8 mouse cellular contexts compared by ENCODE assay signal in the genomic region with DNA sequence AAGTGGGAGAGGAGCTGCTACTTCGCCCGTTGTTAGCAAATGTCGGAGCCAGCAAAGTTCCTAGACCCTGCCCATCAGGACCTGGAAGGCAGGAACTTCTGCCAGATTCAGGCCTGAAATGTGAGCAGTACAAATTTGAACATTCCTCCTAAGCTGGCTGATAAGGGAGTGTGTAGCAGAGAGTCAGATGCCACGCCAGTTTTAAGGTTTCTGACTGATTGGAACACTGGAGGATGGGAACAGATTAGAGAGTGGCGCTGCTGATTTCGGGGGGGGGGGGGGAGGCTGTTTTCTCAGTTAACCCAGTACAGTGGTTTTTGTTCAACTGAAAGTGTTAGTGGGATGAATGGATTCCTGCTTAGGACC. TPM values are rescaled to one million over a fixed set of nuclear protein-coding genes. Genes with fewer than 3 reads are reported as not detected.
A peak's percentile ranks its signal among the peaks of the same experiment; 100 is the strongest.
DNase-seq lines count a peak whose midpoint lies in the region; ATAC-seq and TF ChIP-seq lines count a peak whose summit lies in the region.

No protein-coding gene starts in this region.

- peak overlapping the region; percentile 93 for H3K4me2 ChIP-seq in hindbrain, embryonic 13.5 days
- peak overlapping the region; percentile 89 for H3K4me2 ChIP-seq in midbrain, embryonic 14.5 days (ENCODE audit: low read length)

- H3K9ac ChIP-seq in hindbrain, embryonic 13.5 days = peak overlapping the region; percentile 91
- H3K9ac ChIP-seq in midbrain, embryonic 14.5 days (replicated peaks; ENCODE audit: low read length) = peak overlapping the region; percentile 79

- no peaks in the 10 kb centered on the region for H3K36me3 ChIP-seq in kidney, adult 2 months (ENCODE audit: control insufficient read depth, insufficient read depth, low read length)
- H3K36me3 ChIP-seq in hindbrain, embryonic 13.5 days = no peaks in the 10 kb centered on the region
- 0 out of 2 replicates have a peak, but pooled peaks cover 2% of the 10 kb centered on the region for H3K36me3 ChIP-seq in midbrain, embryonic 14.5 days (ENCODE audit: control insufficient read depth, insufficient read depth, low read length)

- under 1% methylated on average over 6 of the region's 6 CpGs for WGBS in kidney, adult 2 months
- WGBS in hindbrain, embryonic 13.5 days = 1% methylated on average over 6 of the region's 6 CpGs
- WGBS in midbrain, embryonic 14.5 days = under 1% methylated on average over 6 of the region's 6 CpGs

- no peaks in the 10 kb centered on the region for H3K9me3 ChIP-seq in hindbrain, embryonic 13.5 days
- H3K9me3 ChIP-seq in midbrain, embryonic 14.5 days (ENCODE audit: control insufficient read depth, low read length) = no peaks in the 10 kb centered on the region

- no peaks in the 10 kb centered on the region for H3K27me3 ChIP-seq in kidney, adult 2 months (replicated peaks; ENCODE audit: control insufficient read depth, insufficient read depth, low read length)
- H3K27me3 ChIP-seq in hindbrain, embryonic 13.5 days = no peaks in the 10 kb centered on the region
- H3K27me3 ChIP-seq in midbrain, embryonic 14.5 days (ENCODE audit: control insufficient read depth, insufficient read depth, low read length) = no peaks in the 10 kb centered on the region

- peak overlapping the region; percentile 69 for H3K4me3 ChIP-seq in kidney, adult 2 months (ENCODE audit: insufficient read depth, low read depth, low read length)
- peak overlapping the region; percentile 82 for H3K4me3 ChIP-seq in brown adipose tissue, adult 24 weeks (ENCODE audit: insufficient read depth, low read depth, low read length)
- peak overlapping the region; percentile 92 for H3K4me3 ChIP-seq in hindbrain, embryonic 13.5 days
- peak overlapping the region; percentile 70 for H3K4me3 ChIP-seq in midbrain, embryonic 14.5 days (replicated peaks; ENCODE audit: low read depth, low read length)

- TF ChIP-seq POLR2A in kidney, adult 2 months (IDR thresholded peaks at IDR 0.05; ENCODE audit: low read depth, low read length) = no peak

- no peak for TF ChIP-seq CTCF in kidney, adult 2 months (conservative IDR thresholded peaks at IDR 0.05; ENCODE audit: insufficient read depth, insufficient read length, low read depth, low read length)

- DNase-seq in kidney, adult 2 months = no peak
- no peak for DNase-seq in kidney, postnatal 4 days
- no peak for DNase-seq in midbrain, embryonic 14.5 days
- DNase-seq in thymus, postnatal 0 days (ENCODE audit: low spot score) = no peak
- DNase-seq in spleen, postnatal 10 days (ENCODE audit: low spot score in 2 of 2) = no peak
- DNase-seq in left cerebral cortex, adult 8-10 months (ENCODE audit: low spot score in 2 of 2) = no peak

- no peak for ATAC-seq in hindbrain, embryonic 13.5 days (ENCODE audit: low FRiP score)
- ATAC-seq in midbrain, embryonic 14.5 days (ENCODE audit: low FRiP score, low TSS enrichment) = no peak

- peaks cover 45% of the 10 kb centered on the region for H3K4me1 ChIP-seq in kidney, adult 2 months (ENCODE audit: control insufficient read depth, insufficient read depth, low read length)
- peaks cover 26% of the 10 kb centered on the region for H3K4me1 ChIP-seq in brown adipose tissue, adult 24 weeks (ENCODE audit: control insufficient read depth, insufficient read depth, insufficient read length, low read length)
- H3K4me1 ChIP-seq in hindbrain, embryonic 13.5 days (replicated peaks) = peaks cover 64% of the 10 kb centered on the region
- H3K4me1 ChIP-seq in midbrain, embryonic 14.5 days (ENCODE audit: control insufficient read depth, insufficient read depth, low read length) = peaks cover 36% of the 10 kb centered on the region

- peak overlapping the region; percentile 89 for H3K27ac ChIP-seq in kidney, adult 2 months (ENCODE audit: insufficient read depth, low read depth, low read length)
- peak overlapping the region; percentile 92 for H3K27ac ChIP-seq in brown adipose tissue, adult 24 weeks (replicated peaks; ENCODE audit: low read depth, low read length)
- peak overlapping the region; percentile 97 for H3K27ac ChIP-seq in hindbrain, embryonic 13.5 days
- peak overlapping the region; percentile 90 for H3K27ac ChIP-seq in midbrain, embryonic 14.5 days (replicated peaks; ENCODE audit: low read depth, low read length)

RNA-seq across cellular contexts. Expression of a gene that starts 8.0 kb away (rescaled TPM):
- polyA plus RNA-seq in kidney, adult 2 months (2012; rRNA removed) = 75.5 and 95.4 TPM in 2 replicates
- 96.4 and 103 TPM in 2 replicates for polyA plus RNA-seq in brown adipose tissue, adult 24 weeks (2012; ENCODE audit: insufficient read depth, insufficient read length, missing spikeins)
- polyA plus RNA-seq in hindbrain, embryonic 13.5 days (2015; fragmentation: Nextera tagmentation; extraction: Ambion mirVana) = 392 and 415 TPM in 2 replicates
- 333 and 357 TPM in 2 replicates for polyA plus RNA-seq in midbrain, embryonic 14.5 days (2014; fragmentation: Nextera tagmentation; extraction: Ambion mirVana)
- 687 and 711 TPM in 2 replicates for polyA plus RNA-seq in thymus, postnatal 0 days (2015; fragmentation: Nextera tagmentation; extraction: Ambion mirVana)
- 100 to 1,000 TPM; 153 to 181 (median 166) TPM for total RNA-seq in left cerebral cortex, adult 8-10 months (2022)

RNA-seq across cellular contexts. Expression of a gene that starts 23.5 kb away (rescaled TPM):
- 0.12 and 0.14 TPM in 2 replicates for polyA plus RNA-seq in kidney, adult 2 months (2012; rRNA removed)
- 0.20 TPM in 1 of 2 replicates, not detected in the other for polyA plus RNA-seq in brown adipose tissue, adult 24 weeks (2012; ENCODE audit: insufficient read depth, insufficient read length, missing spikeins)
- 0.31 and 0.44 TPM in 2 replicates for polyA plus RNA-seq in hindbrain, embryonic 13.5 days (2015; fragmentation: Nextera tagmentation; extraction: Ambion mirVana)
- polyA plus RNA-seq in midbrain, embryonic 14.5 days (2014; fragmentation: Nextera tagmentation; extraction: Ambion mirVana) = 0.18 and 0.61 TPM in 2 replicates
- 0.15 and 0.27 TPM in 2 replicates for polyA plus RNA-seq in thymus, postnatal 0 days (2015; fragmentation: Nextera tagmentation; extraction: Ambion mirVana)
- total RNA-seq in left cerebral cortex, adult 8-10 months (2022) = under 1 TPM; 0.21 to 0.35 (median 0.32) TPM

RNA-seq across cellular contexts. Expression of a gene that starts 28.1 kb away (rescaled TPM):
- polyA plus RNA-seq in kidney, adult 2 months (2012; rRNA removed) = 105 and 108 TPM in 2 replicates
- polyA plus RNA-seq in brown adipose tissue, adult 24 weeks (2012; ENCODE audit: insufficient read depth, insufficient read length, missing spikeins) = 43.1 and 61.4 TPM in 2 replicates
- 157 TPM in 2 replicates for polyA plus RNA-seq in hindbrain, embryonic 13.5 days (2015; fragmentation: Nextera tagmentation; extraction: Ambion mirVana)
- 126 and 174 TPM in 2 replicates for polyA plus RNA-seq in midbrain, embryonic 14.5 days (2014; fragmentation: Nextera tagmentation; extraction: Ambion mirVana)
- polyA plus RNA-seq in thymus, postnatal 0 days (2015; fragmentation: Nextera tagmentation; extraction: Ambion mirVana) = 142 and 145 TPM in 2 replicates
- 100 to 1,000 TPM; 162 to 181 (median 175) TPM for total RNA-seq in left cerebral cortex, adult 8-10 months (2022)

RNA-seq across cellular contexts. Expression of a gene that starts 29.0 kb away (rescaled TPM):
- polyA plus RNA-seq in kidney, adult 2 months (2012; rRNA removed) = 53.0 and 56.2 TPM in 2 replicates
- polyA plus RNA-seq in brown adipose tissue, adult 24 weeks (2012; ENCODE audit: insufficient read depth, insufficient read length, missing spikeins) = 62.5 and 63.0 TPM in 2 replicates
- 225 and 227 TPM in 2 replicates for polyA plus RNA-seq in hindbrain, embryonic 13.5 days (2015; fragmentation: Nextera tagmentation; extraction: Ambion mirVana)
- polyA plus RNA-seq in midbrain, embryonic 14.5 days (2014; fragmentation: Nextera tagmentation; extraction: Ambion mirVana) = 229 and 241 TPM in 2 replicates
- polyA plus RNA-seq in thymus, postnatal 0 days (2015; fragmentation: Nextera tagmentation; extraction: Ambion mirVana) = 176 and 182 TPM in 2 replicates
- 100 to 1,000 TPM in 2 of 4 experiments, 10 to 100 TPM in 2; 96.0 to 104 (median 100) TPM for total RNA-seq in left cerebral cortex, adult 8-10 months (2022)
